Mouse (Mus musculus) G1E (cell line): ENCODE data around the gene Mapkapk3.

Experiments
- CTCF ChIP-seq: IDR thresholded peaks from 2 replicates; pipeline ENCODE4 v1.5.1; 2012; ENCODE audit warnings: low read depth, low read length, inconsistent platforms, mixed read lengths
- GATA1 ChIP-seq: IDR thresholded peaks from 2 replicates; pipeline ENCODE4 v1.6.1; 2012; ENCODE audit warnings: borderline replicate concordance, low read length, inconsistent platforms, mixed read lengths
- GATA2 ChIP-seq: IDR thresholded peaks from 2 replicates; pipeline ENCODE4 v1.6.1; 2012; ENCODE audit warnings: low read depth, low read length, inconsistent platforms, borderline replicate concordance
- POLR2AphosphoS5 ChIP-seq: IDR thresholded peaks from 2 replicates; pipeline ENCODE4 v1.6.1; 2012; ENCODE audit warnings: low read depth, low read length, inconsistent platforms; ENCODE audit not compliant: insufficient replicate concordance
- TAL1 ChIP-seq: conservative IDR thresholded peaks from 2 replicates; pipeline ENCODE4 v1.6.1; 2012; ENCODE audit warnings: low read depth, low read length, inconsistent platforms, mixed read lengths

- TF ChIP-seq GATA1 (no peak), CTCF (no peak), TAL1 (no peak), GATA2 (no peak), POLR2AphosphoS5 (no peak)
Observed at GRCm38 (mm10) chr9:107260429-107260828, 29.2 kb downstream of the Mapkapk3 start.
